Mouse (Mus musculus) right cerebral cortex, postnatal 36 days (tissue): ENCODE data around the gene Ermard.

Source experiments
- DNase-seq, 2 experiments: peaks; one replicate each; pipeline ENCODE4 v3.0.0; 2022; ENCODE audit warnings: low spot score in 2 of 2, mixed read lengths in 1 of 2

Gene Ermard

GRCm38 (mm10) chr17:15060356-15060755 lies 19.3 kb downstream of the Ermard start:
- DNase-seq = no peak

DNA sequence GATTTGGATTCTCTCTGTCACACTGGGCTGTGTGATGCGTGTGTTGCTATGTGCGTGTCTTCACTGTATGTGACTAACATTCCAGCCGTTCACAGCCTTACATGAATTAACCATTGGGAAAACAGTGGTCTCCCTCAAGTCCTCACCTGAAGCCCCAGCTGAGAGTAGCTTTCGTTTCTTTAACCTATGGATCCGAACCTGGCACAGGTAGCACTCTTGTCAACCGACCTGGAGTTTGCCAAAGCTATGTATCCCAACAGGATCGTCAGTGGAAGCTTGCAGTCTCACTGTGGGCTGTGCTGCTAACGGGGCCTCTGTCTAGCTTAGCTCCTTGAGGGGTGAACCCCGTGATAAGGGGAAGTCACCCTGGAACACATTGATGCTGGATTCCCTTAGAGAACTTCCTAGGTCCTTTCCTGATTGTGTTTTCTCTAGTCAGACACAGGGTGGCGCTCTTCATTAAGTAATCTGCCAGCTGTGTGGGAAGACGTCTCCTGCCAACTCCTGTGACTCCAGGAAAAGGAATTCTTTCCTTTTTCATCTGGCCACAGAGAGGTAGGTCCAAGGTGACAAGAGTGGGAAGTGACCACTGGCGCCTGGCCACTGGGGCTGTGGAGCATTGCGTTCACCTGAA lies 24.5 kb downstream of the Ermard start:
- peak in 1 of 2 experiments; percentile 42 for DNase-seq

- DNase-seq = no peak
Observed at GRCm38 (mm10) chr17:15066066-15066465, 25.1 kb downstream of the Ermard start.

- no peak for DNase-seq
Observed at GRCm38 (mm10) chr17:15066911-15067310, 25.9 kb downstream of the Ermard start.

DNA sequence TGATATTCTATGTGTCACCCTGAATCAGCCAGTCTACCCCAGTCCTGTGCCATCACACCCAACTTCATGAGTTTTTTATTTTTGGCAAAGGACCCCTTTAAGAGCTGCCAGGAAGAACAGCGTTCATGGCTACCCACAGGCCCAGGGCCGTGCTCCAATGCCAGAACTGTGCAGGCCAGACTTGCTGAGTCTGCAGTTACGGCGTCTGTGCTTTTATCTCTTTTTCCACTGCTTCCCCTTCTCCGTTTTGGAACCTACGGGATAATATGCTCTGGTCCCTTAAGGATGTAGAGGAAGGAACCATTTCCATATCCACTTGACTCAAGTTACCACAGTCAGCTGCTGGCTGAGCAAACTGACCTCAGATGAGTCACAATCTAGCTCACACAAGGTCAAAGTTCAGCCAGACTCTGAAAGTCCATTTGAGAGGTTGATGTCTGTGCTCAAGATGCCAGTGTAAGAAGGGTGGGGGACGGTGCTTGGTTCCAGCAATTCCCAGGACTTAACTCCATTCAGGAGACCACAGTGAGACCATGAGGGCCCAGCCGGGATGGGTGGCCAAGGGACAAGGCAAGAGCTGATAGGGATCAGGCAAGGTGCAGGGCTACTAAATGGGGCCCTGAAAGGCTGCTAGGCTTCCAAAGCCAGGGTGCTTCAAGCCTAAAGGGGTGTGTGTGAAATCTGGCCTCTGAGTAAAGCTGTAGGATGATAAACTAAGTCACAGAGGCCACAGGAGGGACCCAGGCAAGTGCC lies 27.2 kb downstream of the Ermard start:
- DNase-seq = no peak

DNA sequence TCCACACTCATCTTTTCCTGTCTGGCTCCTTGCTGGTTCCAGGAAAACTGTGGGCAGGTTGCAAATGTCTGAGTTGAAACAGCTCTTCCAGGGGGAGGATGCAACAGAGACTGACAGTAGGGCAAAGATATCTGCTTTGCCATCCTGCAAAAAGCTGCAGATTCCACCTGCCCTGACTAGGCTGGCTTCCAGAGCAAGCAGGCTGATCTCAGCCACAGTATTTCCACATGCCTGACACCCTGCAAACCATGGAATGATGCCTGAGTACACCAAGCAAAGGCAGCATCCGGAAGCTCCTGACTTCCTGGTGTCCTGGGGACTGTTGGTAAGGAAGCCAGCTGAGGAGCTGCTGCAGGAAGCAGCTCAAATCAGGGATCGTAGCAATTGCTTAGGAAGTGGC lies 28.1 kb downstream of the Ermard start:
- peak in 1 of 2 experiments; percentile 9 for DNase-seq

- no peak for DNase-seq
Observed at GRCm38 (mm10) chr17:15072211-15072610, 31.2 kb downstream of the Ermard start.

DNA sequence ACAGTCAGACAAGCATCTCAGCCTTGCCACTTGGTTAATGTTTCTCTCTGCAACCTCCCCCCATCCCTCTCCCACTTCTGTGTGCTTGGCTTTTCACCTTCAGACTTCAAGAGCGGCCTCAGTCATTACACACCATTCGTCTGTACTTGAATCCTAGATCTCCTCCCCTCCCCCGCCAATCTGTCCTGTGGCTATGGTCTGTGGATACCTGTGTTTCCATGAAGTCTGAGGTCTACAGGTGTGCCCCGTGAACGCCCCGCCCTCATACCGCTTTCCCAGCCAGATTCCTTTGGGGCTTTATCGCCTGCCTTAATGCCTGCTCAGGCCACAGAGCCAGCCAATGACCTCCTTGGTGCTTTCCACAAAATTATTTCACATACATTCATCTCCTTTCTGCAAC lies 34.0 kb downstream of the Ermard start:
- DNase-seq = no peak

DNA sequence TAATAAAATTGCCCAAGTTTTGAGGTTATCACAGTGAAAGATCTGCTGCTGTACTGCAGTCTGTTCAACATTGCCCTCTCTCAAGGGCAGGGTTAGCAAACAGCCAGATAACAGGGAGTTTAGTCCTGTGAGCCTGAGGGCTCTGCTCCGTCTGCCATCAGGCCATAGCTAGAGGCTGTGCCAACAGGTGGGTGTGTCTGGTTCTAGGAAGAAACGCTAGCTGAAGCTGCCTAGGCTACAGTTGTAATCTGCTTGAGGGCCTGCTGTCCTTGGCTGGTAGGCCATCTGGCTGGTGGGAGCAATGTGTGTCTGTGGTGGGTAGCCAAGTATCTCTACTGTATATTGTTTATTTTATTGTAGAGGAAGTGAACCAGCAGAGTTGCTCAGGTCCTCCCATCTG lies 36.5 kb downstream of the Ermard start:
- DNase-seq = no peak

DNA sequence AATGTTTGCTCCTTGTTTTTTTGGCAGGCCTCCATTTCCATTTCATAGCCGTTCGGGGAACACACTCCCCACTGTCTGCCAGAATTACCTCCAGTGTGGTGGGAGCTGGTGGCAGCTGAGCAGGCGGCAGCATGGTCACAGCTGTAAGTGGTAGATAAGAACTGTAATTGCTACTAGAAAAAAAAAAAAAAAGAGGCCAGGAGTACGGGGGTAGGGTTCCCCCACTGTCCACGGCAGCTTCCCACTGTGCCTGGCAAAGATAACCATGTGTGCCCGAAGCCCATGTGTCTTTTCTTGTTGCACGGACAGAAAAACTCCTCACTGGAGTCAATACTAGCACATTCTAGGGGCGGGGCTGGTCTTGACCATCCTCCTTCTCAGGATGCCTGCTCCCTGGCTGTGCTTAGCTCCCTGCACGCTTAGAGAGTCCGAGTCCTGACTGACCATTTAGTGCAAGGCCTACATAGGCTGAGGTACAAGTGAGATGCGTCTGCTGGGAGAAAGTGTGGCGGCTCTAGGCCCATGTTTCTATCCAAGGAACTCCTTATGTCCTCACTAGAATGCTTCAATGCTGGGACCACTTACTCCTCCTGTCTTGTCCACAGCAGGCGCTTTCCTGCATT lies 43.3 kb downstream of the Ermard start:
- DNase-seq = no peak

GRCm38 (mm10) chr17:15085006-15085405 lies 44.0 kb downstream of the Ermard start:
- no peak for DNase-seq

- no peak for DNase-seq
Observed at GRCm38 (mm10) chr17:15088166-15088565, 47.2 kb downstream of the Ermard start.

DNA sequence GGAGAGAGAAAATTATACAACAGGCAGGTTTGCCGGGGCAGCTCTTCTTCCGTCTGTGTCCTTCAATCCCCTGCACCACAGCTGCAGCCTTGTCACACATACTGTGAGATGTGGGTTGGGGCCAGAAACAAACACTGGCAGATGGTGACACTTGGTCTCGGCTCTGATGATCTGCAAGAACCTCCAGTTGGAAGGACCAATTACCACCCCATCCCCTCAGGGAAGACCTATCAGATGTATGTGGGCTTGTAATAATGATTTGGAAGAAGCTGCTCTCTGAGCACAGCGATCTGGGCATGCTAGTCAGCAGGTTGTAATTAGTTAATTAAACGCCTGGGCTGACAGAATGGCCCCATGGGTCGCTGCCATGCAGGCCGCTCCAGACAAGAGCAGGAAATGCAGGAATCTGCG lies 47.6 kb downstream of the Ermard start:
- DNase-seq = no peak

GRCm38 (mm10) chr17:15091739-15092138 lies 50.7 kb downstream of the Ermard start:
- no peak for DNase-seq

- no peak for DNase-seq
Observed at GRCm38 (mm10) chr17:15093523-15093922, 52.5 kb downstream of the Ermard start.

- no peak for DNase-seq
Observed at GRCm38 (mm10) chr17:15096853-15097252, 55.8 kb downstream of the Ermard start.

DNA sequence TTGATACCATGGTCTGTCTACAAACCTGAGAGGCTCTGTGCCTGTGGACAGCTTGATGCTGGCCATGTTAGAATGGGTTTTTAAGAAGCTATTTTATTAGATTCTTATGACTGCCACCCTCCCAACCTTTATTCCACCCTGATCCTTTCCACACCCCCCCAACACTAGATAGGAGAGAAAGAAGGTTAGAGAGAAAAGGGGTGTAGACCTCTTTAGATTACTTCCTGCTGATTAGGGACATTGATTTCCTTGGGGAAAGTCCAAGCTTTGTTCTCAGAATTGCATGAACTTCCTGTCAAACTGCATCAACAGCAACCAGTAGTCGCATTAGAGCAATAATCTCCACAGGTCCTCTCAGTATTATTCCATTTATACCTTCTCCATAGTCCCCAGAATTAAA lies 57.7 kb downstream of the Ermard start:
- no peak for DNase-seq

GRCm38 (mm10) chr17:15101355-15101754 lies 60.3 kb downstream of the Ermard start:
- no peak for DNase-seq

DNA sequence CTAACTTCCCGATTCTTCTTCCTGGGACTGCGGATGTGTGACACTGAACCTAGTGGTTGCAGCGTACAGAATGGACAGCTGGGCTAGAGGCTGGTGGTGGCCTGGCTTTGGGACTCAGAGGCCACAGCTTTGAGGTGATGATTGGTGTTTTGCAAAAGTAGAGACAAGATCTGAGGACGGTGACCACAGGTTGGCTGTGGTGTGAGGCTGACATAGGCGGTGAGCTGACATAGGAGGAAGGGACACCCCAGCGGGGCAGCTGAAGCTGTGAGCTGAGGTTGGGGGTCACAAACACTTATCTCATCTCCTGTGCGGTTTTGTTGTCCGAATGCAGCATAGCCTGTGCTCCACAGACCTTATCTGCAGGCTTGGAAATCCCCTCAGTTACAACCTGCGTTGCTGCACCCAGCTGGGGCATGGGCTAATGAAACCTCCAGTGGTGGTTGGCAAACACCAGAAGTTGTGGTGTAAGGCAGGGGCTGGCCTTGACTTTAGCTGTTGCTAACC lies 66.2 kb downstream of the Ermard start:
- DNase-seq = no peak

- DNase-seq = peak; percentile 22 to 26
Observed at GRCm38 (mm10) chr17:15108473-15109441, 67.7 kb downstream of the Ermard start.

DNA sequence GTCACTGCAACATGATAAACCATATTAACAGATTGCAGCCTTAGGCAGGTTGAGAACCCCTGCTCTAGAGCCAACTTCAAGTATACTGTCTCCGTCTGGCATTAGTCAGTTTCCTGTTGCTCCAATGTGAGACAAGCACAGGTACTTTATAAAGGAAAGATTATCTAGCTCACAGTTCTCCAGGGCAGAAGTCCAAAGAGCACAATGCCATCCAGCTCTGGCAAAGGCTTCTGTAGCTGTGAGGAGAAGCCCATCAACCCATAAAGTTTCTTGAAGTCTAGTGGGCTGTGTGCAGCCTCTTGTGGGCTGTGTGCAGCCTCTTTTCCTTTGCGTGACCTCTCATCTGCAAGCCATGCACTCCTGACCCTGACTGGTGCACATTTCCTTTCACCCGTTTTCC lies 74.5 kb downstream of the Ermard start:
- no peak for DNase-seq

DNA sequence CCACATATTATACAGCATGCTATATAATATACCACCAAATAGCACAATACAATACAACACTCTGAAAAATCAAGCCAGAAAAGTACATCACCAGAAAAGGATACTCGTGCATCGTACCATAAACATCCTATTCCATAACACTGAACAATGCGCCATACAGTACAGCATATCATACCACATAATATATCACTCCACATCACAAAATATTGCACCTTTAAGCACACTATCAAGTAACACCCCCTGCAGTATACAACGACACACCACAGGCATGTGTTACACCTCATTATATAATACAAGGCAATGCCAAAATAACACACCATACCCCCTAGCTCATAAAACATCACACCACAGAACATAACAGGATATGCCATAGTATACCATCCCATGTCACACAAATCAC lies 79.1 kb downstream of the Ermard start:
- no peak for DNase-seq
